Mouse (Mus musculus) bone marrow macrophage, adult 2 months (primary cell): ENCODE data around the gene Phlda1.

Source experiments
- CTCF ChIP-seq: IDR thresholded peaks from 2 replicates; pipeline ENCODE4 v1.5.1; 2012; ENCODE audit warnings: low read depth, mild to moderate bottlenecking, low read length, moderate library complexity
- POLR2A ChIP-seq: IDR thresholded peaks from 2 replicates; pipeline ENCODE4 v1.6.1; 2012; ENCODE audit warnings: mild to moderate bottlenecking, low read depth, low read length, borderline replicate concordance

GRCm38 (mm10) chr10:111503716-111504115, 2.4 kb upstream of the Phlda1 start:
- TF ChIP-seq POLR2A, result no peak
- no peak for TF ChIP-seq CTCF
